Mouse (Mus musculus): ENCODE data around the gene Aurkb. TPM values are rescaled to one million over a fixed set of nuclear protein-coding genes. Genes with fewer than 3 reads are reported as not detected.

Gene Aurkb
- 10 to 100 TPM; 92.7 to 94.2 TPM for total RNA-seq (2023)

DNA sequence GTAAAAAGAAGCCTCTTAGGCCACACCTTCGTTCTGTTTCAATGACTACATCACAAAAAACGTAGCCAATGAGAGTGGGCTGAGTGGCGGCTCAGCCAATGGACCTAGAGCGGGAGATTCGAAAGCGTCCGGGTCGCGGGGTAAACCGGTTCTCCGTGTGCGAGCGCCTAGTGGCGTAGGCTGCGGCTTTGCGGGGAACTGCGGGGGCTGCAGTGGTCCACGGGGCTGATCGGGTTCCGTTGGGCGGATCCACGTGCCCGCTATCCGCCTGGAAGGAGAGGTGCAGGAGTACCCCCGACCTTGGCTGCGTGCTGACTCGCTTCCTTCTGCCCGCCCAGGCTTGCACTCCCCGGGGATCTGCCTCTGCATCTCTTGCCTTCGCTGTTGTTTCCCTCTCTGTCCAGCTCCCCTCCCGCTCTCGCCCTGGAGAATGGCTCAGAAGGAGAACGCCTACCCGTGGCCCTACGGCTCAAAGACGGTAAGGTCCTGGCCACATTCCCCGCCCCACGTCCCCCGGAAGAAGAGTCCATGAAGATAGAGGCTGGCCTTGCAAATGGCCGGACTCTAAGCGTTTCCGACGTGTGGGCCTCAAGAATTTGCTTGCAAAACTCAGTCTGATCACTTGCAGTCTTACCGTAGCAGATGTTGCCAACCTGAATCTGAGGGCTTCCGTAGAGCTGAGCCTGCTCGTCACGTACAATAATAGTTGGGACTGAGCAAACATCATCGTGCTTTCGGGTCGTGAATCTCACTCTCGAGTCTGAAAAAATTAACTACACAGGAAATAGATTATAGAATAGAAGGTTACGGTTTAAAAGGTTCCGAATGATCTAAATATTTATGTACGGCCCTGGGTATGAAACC lies at the start of gene Aurkb:
Gene Aurkb, plus strand, starts transcription at position 117 of the 864 bp plus-strand sequence.

GRCm38 (mm10) chr11:69008182-69009121 lies 37.0 kb upstream of the Aurkb start, which contains the start of gene Pfas:
Gene Pfas (minus strand): TSS chr11:69008460.

GRCm38 (mm10) chr11:69015644-69016441 lies 29.6 kb upstream of the Aurkb start, which contains the start of gene Ctc1:
Gene Ctc1 (plus strand): TSS chr11:69015911.

DNA sequence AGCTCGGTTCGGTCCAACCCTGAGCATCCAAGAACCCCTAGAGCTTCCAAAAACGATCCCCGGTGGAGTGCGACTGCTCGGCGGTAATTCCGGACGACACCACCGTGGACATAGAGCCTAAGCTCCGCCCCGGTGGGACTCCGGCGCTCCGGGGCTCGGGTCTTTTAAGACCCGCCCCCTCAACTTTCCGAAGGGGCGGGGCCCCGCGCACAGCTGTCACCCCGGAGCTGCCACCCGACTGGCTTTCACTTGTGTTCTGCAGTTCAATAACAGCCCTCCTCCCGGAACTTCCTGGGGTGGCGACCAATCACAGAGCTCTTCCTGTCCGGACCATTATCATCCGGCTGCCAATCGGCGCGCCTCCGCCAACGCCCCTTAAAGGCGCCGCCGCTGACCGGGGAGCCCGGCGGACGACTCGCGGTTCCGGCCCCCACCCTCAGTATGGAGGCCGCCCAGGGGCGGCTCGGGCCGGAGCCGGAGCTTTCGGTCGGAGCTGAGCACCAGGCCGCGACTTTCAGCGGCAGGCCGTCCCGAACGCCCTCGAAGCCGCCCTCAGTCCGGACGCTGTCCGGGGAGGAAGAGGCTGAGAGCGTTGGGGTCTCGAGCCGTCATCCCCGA lies 14.0 kb downstream of the Aurkb start, which contains the start of gene Borcs6:
Gene Borcs6, plus strand, starts transcription at position 361 of the 618 bp plus-strand sequence.

GRCm38 (mm10) chr11:69070590-69071222 lies 25.3 kb downstream of the Aurkb start, which contains the start of gene Tmem107:
Gene Tmem107 (plus strand): TSS chr11:69070806.

GRCm38 (mm10) chr11:69088103-69088855 lies 42.8 kb downstream of the Aurkb start, which contains the start of gene Vamp2:
Gene Vamp2 (plus strand): TSS chr11:69088490.

DNA sequence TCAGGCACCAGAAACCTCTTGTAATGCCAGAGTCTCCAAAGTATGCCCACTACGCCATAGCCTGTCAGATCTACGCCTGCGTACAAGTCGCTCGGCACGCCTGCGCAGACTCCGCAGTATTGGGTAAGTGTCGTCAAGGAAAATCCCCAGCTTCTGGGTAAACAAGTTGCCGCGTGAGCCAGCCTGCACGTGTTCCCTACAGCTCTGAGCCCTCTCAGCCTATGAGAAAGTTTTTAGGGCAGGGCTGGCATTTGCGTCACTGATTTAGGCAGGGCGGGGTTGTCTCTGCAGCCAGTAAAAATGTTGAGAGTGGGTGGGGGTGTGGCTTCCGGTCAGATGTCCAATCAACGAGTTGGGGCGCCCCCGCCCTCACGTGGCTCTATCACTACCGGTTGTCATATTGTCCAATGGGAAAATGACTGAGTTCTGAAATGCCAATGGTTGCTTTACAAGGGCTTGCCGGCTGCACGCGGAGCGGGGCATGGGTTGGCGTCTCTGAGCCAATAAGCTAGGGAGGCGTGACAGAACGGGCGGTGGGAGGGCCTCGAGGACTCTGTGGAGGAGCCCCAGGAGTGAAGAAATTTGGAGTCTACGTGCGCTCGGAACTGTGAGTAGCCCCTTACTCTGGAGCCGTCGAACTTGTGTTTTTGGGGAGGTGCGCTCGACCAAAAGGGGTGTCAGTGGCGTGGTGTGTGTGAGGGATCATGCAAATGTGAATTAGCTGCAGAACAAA lies 49.4 kb downstream of the Aurkb start, which contains the start of gene Per1:
Gene Per1, plus strand, starts transcription at position 521 of the 733 bp plus-strand sequence.

Other genes starting within 250 kb of the Aurkb start
- gene Ndel1, start 173.8 kb upstream of the Aurkb start, total RNA-seq (2023): 100 to 1,000 TPM; 107 to 135 TPM
- not detected for gene Rnf222, start 157.1 kb upstream of the Aurkb start, total RNA-seq (2023)
- 100 to 1,000 TPM; 865 to 943 TPM for gene Rpl26, start 144.1 kb upstream of the Aurkb start, total RNA-seq (2023)
- not detected for gene Odf4, start 118.6 kb upstream of the Aurkb start, total RNA-seq (2023)
- gene Arhgef15, start 88.2 kb upstream of the Aurkb start, total RNA-seq (2023): not detected
- gene Slc25a35, start 77.5 kb upstream of the Aurkb start, total RNA-seq (2023): 1 to 10 TPM; 1.2 to 1.6 TPM
- 1 to 10 TPM; 5.2 to 5.6 TPM for gene Rangrf, start 70.5 kb upstream of the Aurkb start, total RNA-seq (2023)
- 10 to 100 TPM; 19.7 to 27.2 TPM for gene Pfas, start 37.2 kb upstream of the Aurkb start, total RNA-seq (2023)
- 10 to 100 TPM; 31.5 to 38.6 TPM for gene Ctc1, start 29.7 kb upstream of the Aurkb start, total RNA-seq (2023)
- gene Borcs6, start 14.1 kb downstream of the Aurkb start, total RNA-seq (2023): 10 to 100 TPM; 34.0 to 34.5 TPM
- gene Tmem107, start 25.2 kb downstream of the Aurkb start, total RNA-seq (2023): 1 to 10 TPM; 4.3 to 5.9 TPM
- 100 to 1,000 TPM; 228 to 249 TPM for gene Vamp2, start 42.8 kb downstream of the Aurkb start, total RNA-seq (2023)
- 100 to 1,000 TPM; 205 to 241 TPM for gene Per1, start 49.6 kb downstream of the Aurkb start, total RNA-seq (2023)
- not detected for gene Hes7, start 74.8 kb downstream of the Aurkb start, total RNA-seq (2023)
- gene 9130213A22Rik, start 76.9 kb downstream of the Aurkb start, total RNA-seq (2023): not detected
- under 1 TPM in 1 of 2 experiments, not detected in 1; 0.09 TPM for gene Aloxe3, start 80.2 kb downstream of the Aurkb start, total RNA-seq (2023)
- not detected for gene Alox12b, start 111.3 kb downstream of the Aurkb start, total RNA-seq (2023)
- gene Alox8, start 152.2 kb downstream of the Aurkb start, total RNA-seq (2023): under 1 TPM; 0.11 to 0.28 TPM
- not detected for gene Gucy2e, start 191.4 kb downstream of the Aurkb start, total RNA-seq (2023)

All from neutrophil, adult 83 days (primary cell).